Mouse (Mus musculus): ENCODE data around the gene Sipa1l2. TPM values are rescaled to one million over a fixed set of nuclear protein-coding genes. Genes with fewer than 3 reads are reported as not detected.

Sipa1l2 gene
- polyA plus RNA-seq, 2 experiments = 0.47 to 0.69 TPM

GRCm38 (mm10) chr8:125510861-125511668 lies 58.5 kb downstream of the Sipa1l2 start:
- DNase-seq (ENCODE audit: low read depth in 3 of 3, low spot score in 3 of 3) (no peak), ATAC-seq (ENCODE audit: insufficient read depth) (no peak)
- no peaks in the 10 kb centered on the region for H3K27me3 ChIP-seq (ENCODE audit: control insufficient read depth, insufficient read depth, low read length)
- H3K9ac ChIP-seq (replicated peaks) = no peak overlapping the region
- no peak overlapping the region for H3K4me2 ChIP-seq (ENCODE audit: low read depth)
- TF ChIP-seq EP300 (IDR thresholded peaks at IDR 0.05; ENCODE audit: low read depth) = no peak
- no peak for TF ChIP-seq CTCF (IDR thresholded peaks at IDR 0.05; ENCODE audit: low read depth)
- no peak overlapping the region for H3K27ac ChIP-seq
- no peaks in the 10 kb centered on the region for H3K9me3 ChIP-seq (ENCODE audit: control insufficient read depth, low read length)
- H3K4me1 ChIP-seq (replicated peaks; ENCODE audit: control insufficient read depth in 2 of 2, insufficient read depth in 2 of 2, low read length in 1 of 2) = peaks cover 0 to 5% of the 10 kb centered on the region in 2 experiments; a peak in 2 of 4 replicates
- no peak overlapping the region for H3K4me3 ChIP-seq (ENCODE audit: insufficient read depth in 1 of 2, low read depth in 2 of 2, low read length in 2 of 2)
- WGBS (ENCODE audit: insufficient replicate concordance) = 63% methylated on average over 14 of the region's 14 CpGs
- H3K36me3 ChIP-seq (replicated peaks; ENCODE audit: control insufficient read depth, insufficient read depth, low read depth) = no peaks in the 10 kb centered on the region

- TF ChIP-seq CTCF (IDR thresholded peaks at IDR 0.05; ENCODE audit: low read depth) (no peak), EP300 (IDR thresholded peaks at IDR 0.05; ENCODE audit: low read depth) (no peak)
- Histone ChIP-seq H3K36me3 (replicated peaks; ENCODE audit: control insufficient read depth, insufficient read depth, low read depth) (no peaks in the 10 kb centered on the region), H3K27me3 (ENCODE audit: control insufficient read depth, insufficient read depth, low read length) (no peaks in the 10 kb centered on the region), H3K4me1 (replicated peaks; ENCODE audit: control insufficient read depth in 2 of 2, insufficient read depth in 2 of 2, low read length in 1 of 2) (peaks cover 0 to 2% of the 10 kb centered on the region in 2 experiments; a peak in 2 of 4 replicates), H3K27ac (no peak overlapping the region), H3K9me3 (ENCODE audit: control insufficient read depth, low read length) (no peaks in the 10 kb centered on the region), H3K4me3 (ENCODE audit: insufficient read depth in 1 of 2, low read depth in 2 of 2, low read length in 2 of 2) (no peak overlapping the region), H3K4me2 (ENCODE audit: low read depth) (no peak overlapping the region), H3K9ac (replicated peaks) (no peak overlapping the region)
- DNase-seq (ENCODE audit: low read depth in 3 of 3, low spot score in 3 of 3) (no peak), ATAC-seq (ENCODE audit: insufficient read depth) (no peak)
- 51% methylated on average over 4 of the region's 4 CpGs for WGBS (ENCODE audit: insufficient replicate concordance)
Measured at GRCm38 (mm10) chr8:125509776-125510175, 59.8 kb downstream of the Sipa1l2 start.

- Histone ChIP-seq H3K9ac (replicated peaks) (no peak overlapping the region), H3K4me1 (replicated peaks; ENCODE audit: control insufficient read depth in 2 of 2, insufficient read depth in 2 of 2, low read length in 1 of 2) (peaks cover 0 to 4% of the 10 kb centered on the region in 2 experiments; a peak in 2 of 4 replicates), H3K4me3 (ENCODE audit: insufficient read depth in 1 of 2, low read depth in 2 of 2, low read length in 2 of 2) (no peak overlapping the region), H3K27ac (no peak overlapping the region), H3K4me2 (ENCODE audit: low read depth) (no peak overlapping the region), H3K36me3 (replicated peaks; ENCODE audit: control insufficient read depth, insufficient read depth, low read depth) (no peaks in the 10 kb centered on the region), H3K9me3 (ENCODE audit: control insufficient read depth, low read length) (no peaks in the 10 kb centered on the region), H3K27me3 (ENCODE audit: control insufficient read depth, insufficient read depth, low read length) (no peaks in the 10 kb centered on the region)
- WGBS (ENCODE audit: insufficient replicate concordance) = 61% methylated on average over 6 of the region's 6 CpGs
- DNase-seq (ENCODE audit: low read depth in 3 of 3, low spot score in 3 of 3) = no peak
- no peak for TF ChIP-seq CTCF (IDR thresholded peaks at IDR 0.05; ENCODE audit: low read depth)
- no peak for TF ChIP-seq EP300 (IDR thresholded peaks at IDR 0.05; ENCODE audit: low read depth)
- ATAC-seq (ENCODE audit: insufficient read depth) = no peak
Measured at GRCm38 (mm10) chr8:125509175-125509574, 60.4 kb downstream of the Sipa1l2 start.

- ATAC-seq (ENCODE audit: insufficient read depth) = no peak
- Histone ChIP-seq H3K36me3 (replicated peaks; ENCODE audit: control insufficient read depth, insufficient read depth, low read depth) (no peaks in the 10 kb centered on the region), H3K4me1 (replicated peaks; ENCODE audit: control insufficient read depth in 2 of 2, insufficient read depth in 2 of 2, low read length in 1 of 2) (peaks cover 0 to 4% of the 10 kb centered on the region in 2 experiments; a peak in 2 of 4 replicates), H3K4me2 (ENCODE audit: low read depth) (no peak overlapping the region), H3K9ac (replicated peaks) (no peak overlapping the region), H3K9me3 (ENCODE audit: control insufficient read depth, low read length) (no peaks in the 10 kb centered on the region), H3K27ac (no peak overlapping the region), H3K4me3 (ENCODE audit: insufficient read depth in 1 of 2, low read depth in 2 of 2, low read length in 2 of 2) (no peak overlapping the region), H3K27me3 (ENCODE audit: control insufficient read depth, insufficient read depth, low read length) (no peaks in the 10 kb centered on the region)
- TF ChIP-seq CTCF (IDR thresholded peaks at IDR 0.05; ENCODE audit: low read depth) (no peak), EP300 (IDR thresholded peaks at IDR 0.05; ENCODE audit: low read depth) (no peak)
- DNase-seq (ENCODE audit: low read depth in 3 of 3, low spot score in 3 of 3) = no peak
- 58% methylated on average over 8 of the region's 8 CpGs for WGBS (ENCODE audit: insufficient replicate concordance)
Measured at GRCm38 (mm10) chr8:125507291-125507690, 62.3 kb downstream of the Sipa1l2 start.

GRCm38 (mm10) chr8:125504605-125505257 lies 64.9 kb downstream of the Sipa1l2 start:
- 45% methylated on average over 6 of the region's 6 CpGs for WGBS (ENCODE audit: insufficient replicate concordance)
- Histone ChIP-seq H3K4me3 (ENCODE audit: insufficient read depth in 1 of 2, low read depth in 2 of 2, low read length in 2 of 2) (no peak overlapping the region), H3K27me3 (ENCODE audit: control insufficient read depth, insufficient read depth, low read length) (no peaks in the 10 kb centered on the region), H3K36me3 (replicated peaks; ENCODE audit: control insufficient read depth, insufficient read depth, low read depth) (no peaks in the 10 kb centered on the region), H3K4me2 (ENCODE audit: low read depth) (no peak overlapping the region), H3K9ac (replicated peaks) (no peak overlapping the region), H3K27ac (no peak overlapping the region), H3K9me3 (ENCODE audit: control insufficient read depth, low read length) (no peaks in the 10 kb centered on the region), H3K4me1 (replicated peaks; ENCODE audit: control insufficient read depth in 2 of 2, insufficient read depth in 2 of 2, low read length in 1 of 2) (peaks cover 0 to 4% of the 10 kb centered on the region in 2 experiments; a peak in 2 of 4 replicates)
- DNase-seq (ENCODE audit: low read depth in 3 of 3, low spot score in 3 of 3) (peak in 1 of 3 experiments; percentile 6), ATAC-seq (ENCODE audit: insufficient read depth) (no peak)
- TF ChIP-seq EP300 (IDR thresholded peaks at IDR 0.05; ENCODE audit: low read depth) (no peak), CTCF (IDR thresholded peaks at IDR 0.05; ENCODE audit: low read depth) (no peak)
